Mouse (Mus musculus) E14TG2a.4 (cell line): Measurements from ENCODE around the gene Ahnak.

ENCODE experiments used
- CTCF ChIP-seq: conservative IDR thresholded peaks from 2 replicates; pipeline ENCODE4 v1.5.1; 2014; ENCODE audit warnings: low read length
- NANOG ChIP-seq: IDR thresholded peaks from 2 replicates; pipeline ENCODE4 v1.6.1; 2014; ENCODE audit warnings: borderline replicate concordance, low read length, mixed read lengths

GRCm38 (mm10) chr19:8953135-8954039 lies 35.7 kb upstream of the Ahnak start, which contains the start of gene Tut1:
- TF ChIP-seq CTCF (no peak), NANOG (no peak)
